Mouse (Mus musculus): Measurements from ENCODE around the gene Ccr10. TPM values are rescaled to one million over a fixed set of nuclear protein-coding genes. Genes with fewer than 3 reads are reported as not detected.

Ccr10 gene
- not detected for total RNA-seq (2021)

DNA sequence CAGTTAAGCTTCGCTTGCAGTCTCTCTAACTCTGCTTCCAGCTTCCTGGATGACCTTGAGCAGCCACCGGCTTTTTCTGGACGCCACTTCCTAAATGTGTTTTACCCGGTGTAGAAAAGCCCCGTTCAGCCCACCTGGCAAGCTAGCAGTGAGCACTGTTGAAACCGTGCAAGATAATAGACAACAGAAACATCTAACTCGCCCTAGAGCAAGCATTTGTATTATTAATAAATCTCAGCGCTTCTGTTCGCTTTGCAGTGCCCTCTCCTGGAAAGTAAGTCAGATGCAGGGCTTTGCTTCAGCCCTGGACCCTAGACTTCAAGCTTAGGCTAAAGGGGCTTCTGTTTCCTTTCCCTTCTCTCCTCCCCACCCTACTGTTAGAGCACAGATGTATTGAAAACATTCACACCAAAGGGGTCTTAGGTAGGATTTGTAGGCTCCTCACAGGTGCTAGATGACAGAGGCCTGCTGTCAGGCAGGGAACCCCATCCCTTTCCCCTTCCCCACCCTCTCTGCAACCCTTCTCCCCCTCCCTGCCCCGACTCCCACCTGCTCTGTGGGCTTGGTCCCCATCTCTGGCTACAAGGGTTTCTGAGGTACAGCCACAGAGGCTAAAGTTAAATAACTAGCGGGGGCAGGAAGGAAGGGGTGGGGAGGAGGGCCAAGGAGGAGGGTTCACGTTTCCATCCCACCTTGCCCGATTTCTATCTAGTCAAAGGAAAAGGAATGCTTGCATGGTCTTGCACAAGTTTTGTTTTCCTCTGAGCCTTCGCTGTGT lies at the start of gene Ccr10:
Ccr10 (minus strand) TSS at position 593 of the 778 bp plus-strand sequence.
- DNase-seq: no peak

DNA sequence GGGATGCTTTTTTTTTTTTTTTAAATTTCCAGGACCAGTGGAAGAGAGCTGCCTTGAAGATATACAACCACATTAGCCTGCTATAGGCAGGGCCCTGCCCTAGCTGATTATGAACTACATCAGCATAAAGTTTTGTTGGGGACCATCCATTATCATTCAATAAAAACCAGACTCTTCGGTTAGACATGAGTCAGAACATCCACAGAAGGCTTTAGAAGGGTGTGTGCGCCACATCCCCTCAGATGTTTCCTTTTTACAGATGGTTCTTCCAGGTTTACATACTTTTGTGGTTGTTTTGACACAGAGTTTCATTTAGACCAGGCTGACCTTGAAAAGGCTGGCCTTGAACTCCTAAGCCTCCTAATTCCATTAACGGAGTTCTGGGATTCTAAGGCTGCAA lies 49.1 kb upstream of the Ccr10 start:
- DNase-seq: no peak

DNA sequence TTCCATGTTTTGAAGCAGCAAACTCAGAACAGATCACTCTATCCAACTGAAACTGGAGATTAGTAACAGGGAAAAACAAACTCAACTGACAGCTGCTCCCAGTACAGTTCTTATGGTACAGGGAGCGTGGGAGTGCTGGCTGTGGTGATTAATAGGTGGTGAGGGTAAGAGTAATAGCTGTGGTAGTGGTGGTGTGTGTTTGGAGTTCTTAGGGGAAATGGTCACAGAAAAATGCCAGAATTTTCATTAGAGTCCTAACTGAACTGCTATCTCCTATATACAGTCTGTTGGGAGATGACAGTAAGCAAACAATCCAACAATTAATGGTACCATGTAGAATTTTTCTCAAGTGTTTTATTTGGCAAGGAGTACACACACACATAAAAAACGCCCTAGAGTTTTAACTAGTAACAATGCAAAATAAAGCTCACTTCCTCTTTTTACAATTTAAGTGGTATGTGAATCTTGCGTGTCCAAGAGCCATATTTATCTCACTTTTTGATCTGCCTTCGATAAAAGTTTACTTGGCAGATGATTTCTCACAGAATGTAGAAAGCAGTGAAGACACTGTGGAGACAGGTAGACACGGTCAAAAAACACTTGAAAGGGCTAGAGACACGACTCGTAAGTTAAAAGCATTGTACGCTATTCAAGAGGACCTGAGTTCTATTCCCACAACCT lies 46.2 kb upstream of the Ccr10 start:
- no peak for DNase-seq

DNA sequence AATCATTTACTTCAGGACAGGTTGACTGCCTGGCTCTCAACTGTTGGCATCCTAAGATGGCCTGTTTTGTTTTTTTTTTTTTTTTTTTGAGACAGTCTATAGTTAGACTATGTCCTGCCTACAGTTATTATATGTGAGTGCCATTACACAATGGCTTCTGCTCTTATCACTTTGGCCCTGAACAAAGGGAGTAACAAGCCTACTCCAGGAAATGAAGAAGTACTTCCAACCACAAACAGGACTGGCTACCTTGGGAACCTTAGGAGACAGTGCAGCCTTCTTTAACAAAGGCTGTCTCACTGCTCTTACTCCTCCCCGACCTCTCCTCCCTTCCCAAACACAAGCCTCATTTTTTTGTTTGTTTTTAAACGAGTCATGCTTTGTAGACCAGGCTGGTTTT lies 45.6 kb upstream of the Ccr10 start:
- DNase-seq: no peak

DNA sequence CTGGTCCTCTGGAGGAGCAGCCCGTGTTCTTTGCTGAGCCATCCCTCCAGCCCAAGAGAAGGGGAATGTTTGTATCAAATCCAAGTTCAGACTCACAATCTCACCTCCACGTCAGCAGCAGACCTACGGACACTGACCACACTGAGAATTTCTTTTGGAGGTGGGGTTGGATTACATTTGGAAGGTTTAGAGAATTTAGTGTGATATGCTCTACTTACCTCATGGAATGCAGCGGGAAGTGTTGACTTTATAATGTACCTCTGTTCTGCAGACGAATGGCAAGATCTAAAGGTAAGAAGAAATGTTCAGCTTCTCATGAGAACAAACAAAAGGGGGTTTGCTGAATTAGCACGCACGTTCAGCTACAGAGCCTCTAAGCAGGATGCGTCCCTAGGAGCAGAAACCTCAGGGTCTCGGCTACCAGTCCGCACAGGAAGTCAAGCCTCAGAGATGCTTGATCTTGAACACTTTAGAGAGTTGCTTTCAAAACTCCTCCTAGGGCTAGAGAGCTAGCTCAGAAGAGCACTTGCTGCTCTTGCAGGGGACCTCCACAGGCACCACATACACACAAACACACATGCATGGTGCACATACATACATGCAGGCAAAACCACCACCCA lies 43.3 kb upstream of the Ccr10 start:
- no peak for DNase-seq

DNA sequence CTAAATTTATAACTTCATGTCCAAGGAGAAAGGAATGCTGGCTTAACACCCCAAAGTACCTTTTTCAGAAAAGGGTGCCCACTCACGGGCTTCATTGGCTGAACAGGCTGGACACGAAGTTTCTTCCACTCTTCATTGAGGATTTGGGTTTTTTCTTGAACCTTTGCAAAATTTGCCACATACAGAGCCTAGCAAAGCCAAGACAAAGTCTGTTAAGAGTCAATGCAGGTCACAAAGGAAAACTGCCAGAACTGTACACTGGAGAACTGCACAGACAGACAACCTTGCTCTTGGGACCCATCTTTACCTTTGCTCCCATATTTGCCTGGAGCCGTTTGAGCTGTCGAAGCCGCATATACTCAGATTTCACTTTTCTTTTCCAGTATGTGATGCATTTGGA lies 41.7 kb upstream of the Ccr10 start:
- no peak for DNase-seq

DNA sequence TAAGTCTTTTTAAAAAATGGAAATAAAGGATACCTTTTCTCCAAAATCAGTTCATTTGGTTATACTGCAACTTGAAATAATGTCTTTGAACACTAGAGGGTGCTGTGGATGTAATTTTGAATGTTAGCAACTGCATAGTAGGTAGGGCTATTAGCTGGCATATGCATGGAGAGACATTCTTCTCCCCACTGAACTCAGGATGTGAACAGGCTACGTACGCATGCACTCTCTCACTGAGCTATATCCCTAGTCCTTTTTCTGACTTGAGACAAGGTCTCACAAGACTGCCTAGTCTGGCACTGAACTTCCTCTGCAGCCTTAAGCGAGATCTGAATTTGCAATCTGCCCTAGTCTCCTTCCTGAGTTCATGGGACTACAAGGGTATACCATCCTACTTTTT lies 36.7 kb upstream of the Ccr10 start:
- no peak for DNase-seq

DNA sequence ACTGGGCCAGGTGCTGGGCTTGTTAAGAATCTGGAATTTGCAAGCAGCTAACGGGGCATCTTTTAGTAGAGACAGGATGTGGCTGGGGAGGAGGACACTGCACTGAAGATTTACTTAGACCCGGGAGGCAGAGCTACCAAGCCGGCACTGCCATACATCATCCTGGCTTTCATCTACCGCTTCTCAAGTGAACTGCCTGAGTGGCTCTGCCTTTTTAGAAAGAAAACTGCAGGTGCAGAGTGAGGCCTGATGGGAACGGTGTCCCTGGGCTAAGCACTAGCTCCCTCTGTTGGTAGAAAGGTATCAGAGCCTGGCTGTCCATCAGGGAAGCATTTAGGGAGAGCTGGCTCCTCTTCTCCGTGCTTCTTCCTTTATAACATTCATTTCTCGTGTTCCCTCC lies 25.7 kb upstream of the Ccr10 start:
- peak; percentile 51 for DNase-seq

DNA sequence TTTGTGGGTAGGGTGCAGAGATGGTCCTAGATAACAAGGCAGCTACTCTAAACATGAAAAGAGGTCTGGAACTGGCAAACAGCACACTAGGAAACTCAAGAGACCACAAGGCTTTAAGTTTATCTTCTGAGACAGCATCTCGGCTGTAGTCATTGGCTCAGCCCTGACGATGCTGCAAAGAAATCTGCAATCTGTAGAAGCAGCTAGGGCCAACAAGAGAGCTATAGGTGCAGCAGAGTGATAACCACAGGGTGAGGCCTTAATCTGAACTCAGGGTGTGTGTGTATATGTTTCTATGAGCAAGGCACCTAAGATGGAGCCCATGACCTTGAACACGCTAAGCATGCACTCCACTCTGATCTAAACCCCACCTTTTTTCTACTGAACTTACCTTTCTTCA lies 24.3 kb upstream of the Ccr10 start:
- no peak for DNase-seq

DNA sequence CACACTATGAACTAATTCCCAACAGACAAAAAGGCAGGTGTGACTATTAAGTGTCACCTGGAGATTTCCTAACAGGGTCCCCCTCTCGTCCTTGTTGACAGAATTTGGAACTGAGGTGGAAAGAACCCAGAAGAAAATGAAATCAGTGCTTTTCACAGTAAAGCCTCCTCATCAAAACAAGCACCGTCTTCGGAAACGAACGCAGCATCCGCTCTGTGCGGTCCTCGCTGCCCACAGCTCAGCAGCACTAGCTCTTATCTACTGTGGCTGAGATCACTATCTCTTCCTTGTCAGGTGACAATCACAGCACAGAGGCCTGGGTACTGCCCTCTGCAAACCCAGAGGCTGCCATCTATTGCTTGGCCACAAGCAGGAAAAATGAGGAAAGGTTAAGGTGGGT lies 20.9 kb upstream of the Ccr10 start:
- no peak for DNase-seq

DNA sequence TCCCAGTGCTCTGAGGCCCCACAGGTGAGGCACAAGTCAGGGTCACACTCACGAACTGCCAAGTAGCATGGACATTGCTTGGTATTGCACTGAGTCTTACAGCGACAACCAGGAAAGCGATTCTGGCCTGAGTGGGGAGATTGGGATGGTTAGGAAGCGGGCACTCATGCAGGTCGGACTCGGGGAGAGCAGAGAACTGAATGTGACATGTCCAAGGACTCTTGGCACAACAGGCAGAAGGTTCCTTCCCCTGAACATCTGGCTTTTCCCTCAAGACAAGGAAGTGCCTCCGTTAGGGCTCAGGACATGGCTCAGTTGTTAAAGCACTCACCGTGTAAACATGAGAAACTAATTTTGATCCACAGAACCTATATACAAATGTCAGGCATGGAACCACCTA lies 20.3 kb upstream of the Ccr10 start:
- DNase-seq: no peak

DNA sequence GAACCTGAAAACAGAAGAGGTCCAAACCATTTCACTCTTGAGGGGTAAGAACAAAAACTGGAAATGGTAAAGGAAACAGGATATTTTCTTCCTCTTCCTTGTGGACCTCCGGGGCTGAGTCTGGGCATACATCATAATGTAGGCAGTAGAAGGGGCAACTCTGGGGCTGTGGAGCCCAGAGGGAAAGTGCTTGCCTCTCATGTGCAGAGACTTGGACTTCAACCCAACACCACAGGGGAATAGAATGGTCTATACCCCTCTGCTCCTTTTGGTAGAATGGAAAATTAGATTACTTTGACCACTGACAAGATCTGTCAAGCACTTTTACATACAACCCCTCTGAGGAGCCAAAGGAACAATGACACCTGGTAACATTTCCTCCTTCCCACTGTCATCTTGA lies 19.9 kb upstream of the Ccr10 start:
- DNase-seq: no peak

DNA sequence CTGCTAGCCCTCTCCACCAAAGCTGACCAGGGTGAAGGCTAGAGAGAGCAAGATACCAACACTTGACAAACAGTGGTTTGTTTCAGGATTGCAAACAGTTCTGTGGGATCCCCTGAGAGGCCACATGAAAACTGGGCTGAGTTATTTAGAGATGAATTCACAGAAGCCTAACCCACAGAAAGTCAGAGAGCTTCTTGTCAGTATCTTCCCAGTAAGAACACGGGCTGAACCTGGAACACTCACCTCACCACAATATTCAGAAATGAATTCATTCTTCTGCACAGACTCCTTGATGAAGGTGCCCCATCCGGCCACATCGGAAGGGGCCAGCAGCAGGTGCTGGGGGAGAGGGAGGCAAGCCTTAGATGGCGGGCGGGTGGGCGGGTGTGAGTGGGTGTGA lies 19.4 kb upstream of the Ccr10 start:
- DNase-seq: no peak

DNA sequence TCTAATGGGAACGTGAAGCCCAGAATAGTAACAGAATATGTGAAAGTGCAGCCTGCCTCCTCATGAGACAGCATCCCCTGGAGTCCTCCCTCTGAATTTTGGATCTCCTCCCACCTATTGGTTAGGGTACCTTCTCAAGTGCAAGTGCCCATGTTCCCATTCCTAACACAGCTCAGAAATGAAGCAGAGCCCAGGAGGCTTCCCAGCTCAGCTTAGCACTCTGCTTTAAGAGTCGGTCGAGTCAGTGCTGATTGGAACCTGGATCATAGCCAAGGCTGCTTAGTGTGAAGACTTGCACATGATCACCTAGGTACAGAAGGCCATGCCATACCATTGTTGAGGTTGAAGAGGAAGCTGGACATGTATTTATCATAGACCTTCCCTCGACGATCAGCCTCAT lies 18.9 kb upstream of the Ccr10 start:
- peak; percentile 55 for DNase-seq

DNA sequence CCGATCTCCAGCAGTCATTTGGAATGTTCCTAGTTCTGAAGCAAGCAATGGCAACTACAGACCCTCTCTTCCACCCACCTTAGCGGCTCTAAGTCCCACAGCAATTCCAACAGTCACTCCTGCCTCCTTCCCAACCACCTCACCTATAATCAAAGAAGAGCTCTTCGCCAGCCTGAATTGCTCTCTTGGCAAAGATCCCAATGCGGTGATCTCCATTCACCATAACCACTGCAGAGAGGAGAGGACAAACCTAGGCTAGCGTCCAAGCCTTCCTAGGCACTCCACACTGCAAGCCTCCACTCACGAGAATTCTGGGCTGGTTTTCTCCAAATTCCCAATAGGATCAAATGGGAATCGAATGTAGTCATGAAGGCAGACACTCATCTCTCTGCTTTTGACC lies 17.8 kb upstream of the Ccr10 start:
- DNase-seq: no peak

DNA sequence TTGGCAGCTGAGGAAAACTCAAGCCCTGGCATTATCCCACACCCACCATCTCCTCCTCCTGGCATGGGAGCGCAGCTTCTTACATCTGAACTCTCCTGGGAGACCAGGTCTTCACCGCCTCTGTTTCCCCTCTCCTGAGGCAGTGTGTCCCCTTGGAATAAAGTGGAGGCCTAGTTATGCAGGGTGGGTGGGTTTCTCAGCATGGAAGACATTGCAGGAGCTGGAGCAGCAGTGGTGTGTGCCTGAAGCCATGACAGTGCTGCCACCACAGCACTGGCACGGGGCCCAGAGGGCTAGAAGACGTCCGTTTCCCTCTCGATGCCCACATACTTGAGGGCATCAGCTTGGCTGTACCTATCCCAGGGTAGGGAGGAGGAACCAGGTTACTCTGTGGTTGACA lies 17.4 kb upstream of the Ccr10 start:
- no peak for DNase-seq

DNA sequence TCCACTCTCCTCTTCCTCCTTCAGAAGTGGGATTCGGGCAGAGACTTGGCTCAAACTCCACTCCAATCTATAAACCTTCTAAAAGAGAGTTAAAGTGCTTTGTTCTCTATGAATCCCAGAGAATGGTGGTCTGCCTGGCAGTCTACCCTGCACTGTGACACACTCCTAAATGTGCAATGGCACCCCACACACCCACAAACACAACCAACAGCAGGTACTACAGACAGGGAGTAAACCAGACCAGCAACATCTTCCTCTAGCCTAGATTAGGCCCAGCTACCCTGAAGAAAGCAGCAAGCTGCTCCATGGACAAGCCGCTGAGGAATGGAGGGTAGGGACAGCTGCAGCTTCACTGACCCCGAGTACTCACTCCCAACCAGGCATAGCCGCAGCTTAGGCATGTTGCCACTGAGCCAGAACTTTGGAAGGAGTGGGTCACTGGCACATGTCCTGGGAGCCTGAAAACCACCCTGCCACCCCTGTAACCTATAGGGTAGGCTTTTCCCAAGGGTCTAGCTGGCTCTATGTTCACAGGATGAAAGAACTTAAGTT lies 16.8 kb upstream of the Ccr10 start:
- DNase-seq: no peak

DNA sequence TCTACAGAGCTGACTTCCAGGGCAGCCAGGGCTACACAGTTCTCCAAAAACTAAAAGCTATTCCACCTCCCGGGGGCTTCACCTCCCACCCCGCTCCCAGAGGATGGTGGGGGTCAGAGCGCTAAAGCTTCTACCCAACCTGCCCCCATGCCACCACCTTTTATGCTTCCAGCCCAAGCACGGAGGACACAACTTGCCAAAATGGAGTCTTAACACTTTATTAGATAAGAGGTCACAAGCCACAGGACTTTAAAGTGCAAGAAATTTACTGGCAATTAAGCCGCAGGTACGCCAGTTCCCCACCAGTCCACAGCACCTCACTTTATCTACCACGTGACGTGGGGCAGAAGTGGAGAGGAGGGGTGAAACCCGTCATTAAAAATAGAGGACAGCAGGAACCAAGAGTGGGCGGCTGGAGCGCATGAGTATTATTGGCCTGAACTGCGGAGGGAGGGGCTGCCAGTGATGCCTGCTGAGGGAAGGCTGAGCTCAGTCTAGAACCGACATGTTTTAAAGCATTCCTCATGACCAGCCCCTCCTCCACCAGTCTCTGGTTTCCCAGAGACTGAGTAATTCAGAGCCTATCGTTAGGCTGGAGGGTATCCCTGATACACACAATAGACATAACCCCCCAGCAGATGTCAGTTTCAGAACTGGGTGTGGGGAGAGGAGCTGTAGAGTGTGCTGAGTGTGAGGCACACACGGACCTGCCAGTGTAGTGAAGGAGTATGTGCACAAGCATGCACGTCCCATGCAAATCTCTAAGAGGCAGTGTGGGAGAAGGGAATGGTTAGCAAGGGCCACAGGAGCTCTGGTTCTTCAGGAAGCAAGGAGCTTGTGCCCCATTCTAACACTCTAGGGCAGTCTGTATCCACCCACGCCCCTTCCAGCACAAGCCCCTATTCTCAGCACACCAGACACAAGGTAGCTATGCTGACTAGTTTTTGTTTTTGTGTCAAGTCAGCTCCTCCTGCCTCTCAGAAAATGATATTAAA lies 16.0 kb upstream of the Ccr10 start:
- peak; percentile 43 for DNase-seq

DNA sequence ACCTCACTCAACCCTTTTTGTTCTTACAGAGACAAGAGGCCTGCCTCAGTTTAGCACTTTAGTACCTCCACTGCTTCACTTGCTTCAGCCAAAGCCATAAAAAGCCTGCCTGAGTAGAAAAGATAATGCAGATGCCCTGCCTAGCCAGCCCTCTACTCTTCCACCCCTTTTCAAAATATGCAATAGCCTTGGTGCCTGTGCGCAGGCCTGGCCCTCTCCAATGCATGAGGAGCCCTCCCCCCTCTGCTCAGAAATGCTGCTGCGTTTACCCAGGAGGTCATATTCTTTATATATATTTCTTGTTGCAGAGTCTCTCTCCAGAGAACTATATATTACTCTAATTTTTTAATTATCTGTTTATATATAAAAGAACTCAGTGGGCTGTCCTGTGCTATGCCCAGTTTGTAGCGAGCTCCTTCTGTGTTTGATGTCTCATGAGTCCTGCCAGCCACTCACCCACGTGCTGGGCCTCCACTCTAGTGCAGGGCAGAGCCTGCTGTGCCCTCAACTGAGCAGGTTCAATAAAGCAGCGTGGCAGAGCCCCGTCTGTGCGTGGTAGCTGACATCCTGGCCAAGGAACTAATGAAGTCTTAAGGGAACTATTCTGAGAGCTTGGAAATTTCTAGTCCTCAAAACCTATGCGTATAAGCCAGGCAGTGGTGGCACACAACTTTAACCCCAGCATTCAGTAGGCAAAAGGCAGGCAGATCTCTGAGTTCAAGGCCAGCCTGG lies 15.1 kb upstream of the Ccr10 start:
- no peak for DNase-seq

DNA sequence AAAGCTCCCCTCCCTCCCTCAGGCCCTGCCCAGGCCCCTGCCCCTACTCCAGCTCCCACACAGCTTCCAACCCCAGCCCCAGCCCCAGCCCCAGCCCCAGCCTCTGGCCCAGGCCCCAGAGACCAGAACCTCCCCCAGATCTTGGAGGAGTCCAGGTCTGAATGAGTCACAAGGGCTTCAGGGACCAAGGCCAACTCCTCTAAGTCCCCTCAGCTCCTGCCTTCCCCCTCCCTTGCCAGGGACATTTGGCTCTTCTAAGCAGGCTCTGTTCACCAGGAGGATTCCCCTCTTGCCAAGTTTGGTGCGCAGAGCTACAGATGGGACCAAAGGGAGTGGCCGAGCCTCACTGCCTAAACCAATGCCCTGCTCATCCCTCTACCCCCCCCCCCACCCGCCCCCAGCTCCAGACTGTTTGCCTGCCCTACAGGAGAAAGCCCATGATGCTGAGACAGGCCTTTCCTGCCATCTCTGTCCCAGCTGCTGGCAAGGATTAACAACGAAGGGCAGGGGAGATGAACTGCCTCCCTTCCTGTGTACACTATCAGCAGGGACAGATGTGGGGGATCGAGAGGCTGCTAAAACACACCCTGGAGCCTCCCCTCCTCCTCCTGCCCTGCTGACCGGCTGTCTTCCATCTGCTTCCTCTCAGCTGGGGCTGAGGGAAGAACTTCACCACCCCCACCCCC lies 14.4 kb upstream of the Ccr10 start:
- peak; percentile 78 for DNase-seq
